Mouse (Mus musculus) liver, postnatal 0 days (tissue): ENCODE measurements around the gene Cables2.

ENCODE experiments used
- CTCF ChIP-seq: sonication (generic); IDR thresholded peaks from 2 replicates; pipeline ENCODE4 v1.5.1; 2016; ENCODE audit warnings: antibody characterized with exemption, low read depth
- EP300 ChIP-seq: IDR thresholded peaks from 2 replicates; pipeline ENCODE4 v1.6.1; 2016; ENCODE audit warnings: antibody characterized with exemption, low read depth, mild to moderate bottlenecking

- no peak for TF ChIP-seq CTCF
- TF ChIP-seq EP300, result peak; percentile 38; the same call in 1 of the 2 replicates
Observed at GRCm38 (mm10) chr2:180236930-180237329, 36.4 kb downstream of the Cables2 start.
